Mouse (Mus musculus) thymus, postnatal 25 days (tissue): ENCODE data around the gene Gucy2f.
A peak's percentile ranks its signal among the peaks of the same experiment; 100 is the strongest.
"Not testable (repeated sequence)": the region's sequence is repeated elsewhere in the genome, so short reads cannot be mapped to it uniquely, and the experiment has no call there.

ENCODE experiments used
- DNase-seq: peaks from one replicate; pipeline ENCODE4 v3.0.0; 2022

Gene Gucy2f

DNA sequence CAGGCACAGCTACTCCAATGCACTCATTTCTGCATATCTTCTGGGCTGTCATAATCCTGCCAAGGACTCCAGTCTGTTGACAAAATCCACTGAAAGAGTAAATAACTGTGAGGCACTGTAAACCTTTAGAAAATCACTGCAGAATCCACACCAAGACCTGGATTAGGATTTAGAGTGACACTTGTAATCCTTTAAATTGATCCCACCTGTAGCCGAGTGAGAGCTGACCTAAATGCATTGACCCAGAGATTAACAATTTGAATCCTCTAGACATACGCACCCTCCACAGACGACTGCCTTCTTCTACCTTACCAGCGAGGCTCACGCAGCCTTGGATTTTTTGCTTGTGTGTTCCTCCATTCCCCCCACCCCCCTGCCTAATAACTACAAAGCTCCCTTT lies at the start of gene Gucy2f:
Gucy2f (minus strand) TSS at position 101 of the 400 bp plus-strand sequence.
- no peak for DNase-seq

GRCm38 (mm10) chrX:142245682-142246327 lies 49.1 kb upstream of the Gucy2f start:
- DNase-seq, result no peak

DNA sequence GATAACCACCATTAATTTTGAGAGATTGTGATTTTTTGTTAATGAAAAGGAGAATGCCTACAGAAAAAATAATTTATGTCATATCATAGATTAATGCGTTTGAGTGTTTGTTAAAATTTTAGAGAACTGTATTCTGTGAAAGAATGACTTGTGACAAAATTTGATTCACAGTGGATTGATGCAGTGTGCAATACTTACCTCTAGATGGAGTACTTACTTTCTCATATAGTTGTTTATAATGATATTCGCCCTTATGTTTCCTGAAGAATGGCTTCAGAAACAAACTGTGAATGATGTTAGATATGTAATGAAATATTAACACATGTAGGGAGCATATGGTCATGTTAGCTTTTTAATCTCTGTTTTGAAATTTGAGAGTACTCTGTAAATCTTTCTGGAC lies 40.4 kb upstream of the Gucy2f start:
- no peak for DNase-seq

GRCm38 (mm10) chrX:142236146-142236545 lies 39.4 kb upstream of the Gucy2f start:
- not testable (repeated sequence) for DNase-seq

DNA sequence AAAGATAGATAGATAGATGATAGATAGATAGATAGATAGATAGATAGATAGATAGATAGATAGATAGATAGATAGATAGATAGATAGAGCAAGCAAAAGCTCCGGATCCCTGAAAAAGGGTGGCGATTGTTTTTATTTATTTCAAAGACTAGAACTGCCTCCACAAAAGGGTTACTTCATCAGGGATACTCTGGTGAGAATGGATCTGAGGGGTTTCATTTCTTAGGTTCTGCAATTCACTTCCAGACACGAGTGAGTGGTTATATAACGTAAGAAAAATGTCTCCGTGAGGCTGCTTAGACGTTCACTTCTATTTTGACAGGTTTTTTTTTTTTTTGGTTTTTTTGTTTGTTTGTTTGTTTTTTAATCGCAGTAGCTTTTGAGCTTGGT lies 32.0 kb upstream of the Gucy2f start:
- DNase-seq, result no peak

GRCm38 (mm10) chrX:142228055-142228768 lies 31.5 kb upstream of the Gucy2f start:
- DNase-seq, result peak; percentile 62

DNA sequence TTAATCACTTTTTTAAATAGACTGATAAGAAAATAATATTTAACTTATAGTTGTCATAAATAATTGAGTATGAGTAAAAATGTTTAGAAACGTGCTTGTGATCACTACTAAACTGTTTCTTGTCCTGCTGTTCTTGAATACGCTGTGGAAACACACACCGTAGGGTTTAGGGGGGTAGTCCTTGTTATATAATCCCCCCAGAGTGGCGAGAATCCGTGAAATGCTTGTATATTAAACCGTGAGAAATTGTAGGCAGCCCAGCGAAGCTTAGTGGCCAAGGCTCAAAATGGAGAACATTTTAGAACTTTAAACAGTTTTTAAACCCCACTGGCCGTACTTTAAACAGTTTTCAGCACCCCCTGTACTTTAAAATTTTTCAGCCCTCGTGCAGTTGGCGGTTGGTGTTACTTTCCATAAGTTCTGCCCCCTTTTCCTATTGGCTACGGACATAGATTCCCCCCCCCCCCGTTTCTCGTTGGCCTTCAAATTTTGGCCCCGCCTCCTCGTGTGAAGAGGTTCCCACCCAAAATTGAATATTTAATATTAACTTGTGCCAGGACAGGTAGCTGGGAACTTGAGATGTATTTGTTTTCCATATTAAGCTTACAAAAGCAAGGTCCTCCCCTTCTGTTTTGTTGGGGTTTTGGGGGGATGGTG lies 30.8 kb upstream of the Gucy2f start:
- peak; percentile 22 for DNase-seq

- no peak for DNase-seq
Observed at GRCm38 (mm10) chrX:142226542-142226941, 29.8 kb upstream of the Gucy2f start, which contains the start of gene Nxt2. Gene Nxt2, plus strand, starts transcription at chrX:142226770.

DNA sequence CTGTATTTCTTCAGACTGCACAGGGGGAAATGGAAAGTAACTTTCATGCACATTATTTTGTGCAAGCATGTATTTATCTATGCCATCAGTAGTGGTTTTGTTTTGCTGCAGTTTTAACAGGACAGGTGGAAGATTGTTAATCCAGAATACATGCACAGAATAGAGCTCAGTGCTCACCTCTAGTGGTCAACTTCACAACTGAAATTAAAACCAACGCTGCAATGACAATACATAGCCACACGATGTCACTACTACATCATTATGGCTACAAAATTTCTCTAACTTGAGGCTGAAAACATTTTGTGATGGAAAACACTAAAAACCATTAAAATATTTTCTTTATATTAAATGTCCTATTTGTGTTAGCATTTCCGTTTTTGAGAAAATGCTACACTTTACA lies 3.6 kb upstream of the Gucy2f start:
- peak; percentile 15 for DNase-seq

- no peak for DNase-seq
Observed at GRCm38 (mm10) chrX:142195551-142195950, 1.2 kb downstream of the Gucy2f start.

GRCm38 (mm10) chrX:142194420-142194819 lies 2.3 kb downstream of the Gucy2f start:
- DNase-seq, result no peak

DNA sequence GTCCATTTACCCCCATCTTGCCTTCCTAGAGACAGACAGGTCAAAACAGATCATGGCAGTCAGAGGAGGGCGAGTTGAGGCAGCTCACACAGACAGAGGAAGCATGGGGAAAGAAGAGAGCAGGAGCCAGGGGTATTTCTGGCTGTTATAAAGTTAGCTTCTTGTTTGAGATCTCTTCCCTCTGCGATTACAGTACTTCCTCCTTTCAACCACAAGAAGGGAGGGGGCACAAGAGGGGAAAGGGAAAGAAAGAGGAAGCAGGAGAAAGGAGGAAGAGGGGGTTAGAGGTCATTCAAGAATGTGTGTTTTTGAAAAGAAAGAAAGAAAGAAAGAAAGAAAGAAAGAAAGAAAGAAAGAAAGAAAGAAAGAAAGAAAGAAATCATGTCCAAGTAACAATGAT lies 6.4 kb downstream of the Gucy2f start:
- DNase-seq, result no peak

DNA sequence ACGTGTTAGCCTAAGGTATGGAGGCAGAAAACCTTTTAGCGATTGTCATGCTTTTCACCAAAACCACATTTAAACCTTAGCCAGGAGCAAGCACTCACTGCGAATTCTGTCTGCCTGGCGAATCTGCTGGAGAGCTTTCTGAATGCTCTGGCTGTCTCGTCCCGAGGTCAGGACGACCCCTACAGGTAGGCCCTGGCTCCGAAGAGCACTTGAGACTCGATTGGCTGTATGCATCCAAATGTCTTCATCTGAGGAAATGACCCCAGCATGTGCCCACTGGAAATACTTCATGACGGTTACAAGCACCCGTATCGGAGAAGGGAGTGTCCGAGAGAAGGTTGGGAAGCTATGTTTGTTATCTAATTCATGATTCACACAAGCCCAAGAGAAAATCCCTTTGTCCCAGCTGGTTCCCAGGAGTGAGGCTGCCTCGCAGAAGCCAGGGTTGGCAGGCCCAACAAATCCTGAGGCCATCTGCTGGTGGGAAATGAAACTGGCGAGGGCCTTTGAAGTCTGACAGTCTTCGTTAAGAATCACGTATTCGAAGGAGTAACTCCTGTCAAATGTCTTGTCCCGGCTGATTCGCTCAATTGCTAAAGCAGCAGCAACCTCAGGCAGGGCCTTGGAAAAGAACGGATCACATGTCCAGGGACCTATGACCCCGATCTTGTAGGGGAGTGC lies 7.6 kb downstream of the Gucy2f start:
- DNase-seq, result no peak

DNA sequence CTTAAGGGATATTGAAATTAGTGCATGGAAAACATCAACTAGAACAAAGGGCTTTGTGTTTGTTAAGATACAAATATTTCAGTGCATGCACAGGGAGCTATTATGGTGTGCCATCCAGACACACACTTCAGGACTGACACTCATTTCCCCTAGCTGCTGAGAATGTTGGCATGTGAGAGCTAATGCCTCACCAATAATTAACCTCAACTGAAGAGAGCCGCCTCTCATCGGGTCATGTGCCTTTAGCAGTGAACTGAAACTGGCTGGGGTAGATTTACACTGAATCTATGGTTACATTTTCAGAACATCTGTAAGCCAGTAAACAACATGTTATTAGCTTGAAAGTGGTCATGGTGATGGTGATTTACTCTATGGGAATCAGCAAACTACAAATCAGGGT lies 14.7 kb downstream of the Gucy2f start:
- DNase-seq, result no peak

GRCm38 (mm10) chrX:142176981-142177380 lies 19.8 kb downstream of the Gucy2f start:
- DNase-seq, result no peak

GRCm38 (mm10) chrX:142115779-142116178 lies 81.0 kb downstream of the Gucy2f start:
- DNase-seq, result no peak

DNA sequence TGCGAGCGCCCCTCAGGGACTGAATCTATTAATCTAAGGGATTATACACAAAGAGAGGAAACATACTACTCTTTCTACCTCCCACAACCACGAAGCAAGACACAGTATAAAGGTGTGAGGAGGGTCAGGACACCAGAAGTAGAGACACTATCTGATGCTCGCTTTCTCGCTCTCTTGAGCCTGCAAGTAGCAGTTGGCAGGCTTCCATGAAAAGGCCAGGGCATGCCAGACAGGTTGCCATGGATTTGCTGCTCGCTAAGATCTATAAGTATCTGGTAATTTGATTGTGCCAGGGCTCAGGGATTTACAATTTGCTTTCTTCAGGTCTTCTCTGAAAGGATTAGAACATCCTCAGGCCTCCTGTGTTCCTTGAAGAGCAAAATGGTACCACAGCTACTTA lies 85.5 kb downstream of the Gucy2f start:
- no peak for DNase-seq

GRCm38 (mm10) chrX:142096904-142097303 lies 99.8 kb downstream of the Gucy2f start:
- no peak for DNase-seq

- DNase-seq, result no peak
Observed at GRCm38 (mm10) chrX:142095579-142095978, 101.2 kb downstream of the Gucy2f start.

GRCm38 (mm10) chrX:142062585-142062984 lies 134.1 kb downstream of the Gucy2f start:
- DNase-seq, result no peak
